Mouse (Mus musculus) R1 (cell line): ENCODE measurements around the gene Zcrb1.

ENCODE experiments used
- DNase-seq: peaks from one replicate; pipeline ENCODE4 v3.0.0-alpha.2; 2018; ENCODE audit warnings: low read depth, low spot score

Gene Zcrb1

DNA sequence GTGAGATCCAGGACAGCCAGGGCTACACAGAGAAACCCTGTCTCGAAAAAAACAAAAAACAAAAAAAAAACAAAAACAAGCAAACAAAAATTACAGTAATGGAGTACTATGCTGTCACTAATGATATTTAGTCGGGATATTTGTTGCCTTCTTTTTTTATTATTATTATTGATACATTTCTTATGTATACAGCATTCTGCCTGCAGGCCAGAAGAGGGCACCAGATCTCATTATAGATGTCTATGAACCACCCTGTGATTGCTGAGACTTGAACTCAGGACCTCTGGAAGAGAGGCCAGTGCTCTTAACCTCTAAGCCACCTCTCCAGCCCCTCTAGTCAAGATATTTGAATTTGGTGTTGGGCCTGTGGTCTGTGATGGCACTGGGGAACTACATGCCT lies 26.3 kb downstream of the Zcrb1 start:
- no peak for DNase-seq

DNA sequence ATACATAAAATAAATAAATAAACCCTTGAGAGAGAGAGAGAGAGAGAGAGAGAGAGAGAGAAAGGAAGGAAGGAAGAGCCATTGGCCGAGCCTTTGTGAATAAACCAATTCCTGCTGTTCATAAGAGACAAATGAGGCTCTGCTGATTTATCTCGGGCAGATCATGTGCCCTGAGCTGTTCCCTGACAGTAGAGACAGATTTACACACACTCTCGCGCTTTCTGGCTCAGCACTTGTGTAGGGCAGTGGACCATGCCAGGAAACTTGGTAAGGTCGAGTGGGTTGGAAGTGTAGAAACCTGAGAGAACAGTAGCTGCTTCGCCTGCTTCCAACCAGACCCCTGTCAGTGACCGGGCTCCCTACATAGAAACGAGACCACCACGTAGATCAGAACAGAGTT lies 29.6 kb downstream of the Zcrb1 start:
- no peak for DNase-seq

DNA sequence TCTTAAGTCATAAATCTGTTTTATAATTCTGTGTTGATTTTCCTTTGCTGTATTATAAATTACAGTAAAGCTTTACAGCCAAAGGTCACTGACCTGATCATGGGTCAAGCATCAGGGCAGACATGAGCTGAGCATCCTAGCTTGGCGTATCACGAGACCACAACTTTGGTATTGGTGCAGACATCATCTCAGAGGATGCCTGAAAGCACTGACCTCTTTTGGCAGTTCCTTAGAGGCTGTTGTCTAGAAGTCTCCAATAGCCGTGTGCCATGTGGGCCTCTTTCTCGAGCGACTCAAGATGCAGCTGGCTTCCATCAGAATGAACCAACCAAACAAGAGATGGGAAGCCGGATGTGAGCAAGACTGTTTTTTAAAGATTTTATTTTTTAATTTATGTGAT lies 32.6 kb downstream of the Zcrb1 start:
- DNase-seq, result no peak

DNA sequence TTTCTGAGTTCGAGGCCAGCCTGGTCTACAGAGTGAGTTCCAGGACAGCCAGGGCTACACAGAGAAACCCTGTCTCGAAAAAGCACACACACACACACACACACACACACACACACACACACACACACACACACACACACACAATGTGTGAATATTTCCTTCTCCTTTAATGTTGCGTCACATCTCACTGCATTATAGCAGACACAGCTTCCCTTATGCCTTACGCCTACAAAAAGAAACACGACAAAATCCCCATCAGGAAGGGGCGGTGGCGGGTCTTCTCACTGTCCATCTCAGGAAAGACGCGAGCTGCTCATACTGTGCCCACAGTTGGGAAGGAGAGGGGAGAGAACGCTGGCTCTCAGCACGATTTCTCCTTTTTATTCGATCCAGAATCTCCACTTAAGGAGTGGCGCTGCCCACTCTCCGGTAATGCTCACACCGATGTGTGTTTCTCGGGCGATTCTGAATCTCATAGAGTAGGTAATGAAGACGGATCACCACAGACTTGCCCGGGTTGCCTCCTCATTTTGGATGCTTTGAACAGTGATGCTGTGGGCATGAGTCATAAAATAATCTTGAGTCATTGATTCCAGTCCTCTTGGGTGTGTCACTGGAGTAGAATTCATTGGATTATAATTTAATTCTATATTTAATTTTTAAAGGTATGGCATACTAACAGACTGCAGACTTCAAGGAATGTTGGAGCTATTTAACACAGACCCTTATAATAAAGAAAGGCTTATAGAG lies 39.6 kb downstream of the Zcrb1 start:
- DNase-seq, result no peak

DNA sequence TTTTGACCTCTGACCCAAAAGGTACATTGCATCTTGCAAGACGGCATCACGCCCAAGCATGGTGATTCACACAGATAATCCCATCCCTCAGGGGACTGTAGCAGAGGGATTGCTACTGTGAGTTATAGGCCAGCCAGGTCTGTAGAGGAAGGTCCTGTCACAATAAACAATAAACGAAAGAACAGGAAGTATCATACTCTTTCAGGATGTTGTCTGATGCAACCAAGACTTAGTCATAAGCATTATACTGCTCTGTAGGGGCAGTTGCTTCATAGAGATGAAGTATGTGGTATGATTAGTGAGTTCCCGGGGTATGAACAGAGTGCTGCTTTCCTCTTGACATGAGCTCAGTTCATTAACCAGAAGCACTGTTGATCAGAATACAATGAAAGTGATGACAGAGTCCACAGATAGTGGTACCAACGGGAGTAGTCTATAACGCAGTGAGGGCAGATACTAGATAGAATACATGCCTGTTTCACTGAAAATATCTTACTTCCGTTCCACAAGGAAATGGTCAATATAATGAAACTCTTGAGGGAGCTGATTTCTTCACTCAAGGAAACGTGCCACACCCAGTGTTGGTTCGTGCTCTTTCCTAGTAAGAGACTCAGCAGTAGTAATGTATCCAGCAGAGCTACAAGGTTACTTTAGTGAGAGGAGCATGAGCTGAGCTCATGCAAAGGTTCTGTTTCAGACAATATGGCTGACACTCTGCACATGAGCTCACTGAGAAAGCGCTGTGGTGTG lies 57.3 kb downstream of the Zcrb1 start:
- no peak for DNase-seq

DNA sequence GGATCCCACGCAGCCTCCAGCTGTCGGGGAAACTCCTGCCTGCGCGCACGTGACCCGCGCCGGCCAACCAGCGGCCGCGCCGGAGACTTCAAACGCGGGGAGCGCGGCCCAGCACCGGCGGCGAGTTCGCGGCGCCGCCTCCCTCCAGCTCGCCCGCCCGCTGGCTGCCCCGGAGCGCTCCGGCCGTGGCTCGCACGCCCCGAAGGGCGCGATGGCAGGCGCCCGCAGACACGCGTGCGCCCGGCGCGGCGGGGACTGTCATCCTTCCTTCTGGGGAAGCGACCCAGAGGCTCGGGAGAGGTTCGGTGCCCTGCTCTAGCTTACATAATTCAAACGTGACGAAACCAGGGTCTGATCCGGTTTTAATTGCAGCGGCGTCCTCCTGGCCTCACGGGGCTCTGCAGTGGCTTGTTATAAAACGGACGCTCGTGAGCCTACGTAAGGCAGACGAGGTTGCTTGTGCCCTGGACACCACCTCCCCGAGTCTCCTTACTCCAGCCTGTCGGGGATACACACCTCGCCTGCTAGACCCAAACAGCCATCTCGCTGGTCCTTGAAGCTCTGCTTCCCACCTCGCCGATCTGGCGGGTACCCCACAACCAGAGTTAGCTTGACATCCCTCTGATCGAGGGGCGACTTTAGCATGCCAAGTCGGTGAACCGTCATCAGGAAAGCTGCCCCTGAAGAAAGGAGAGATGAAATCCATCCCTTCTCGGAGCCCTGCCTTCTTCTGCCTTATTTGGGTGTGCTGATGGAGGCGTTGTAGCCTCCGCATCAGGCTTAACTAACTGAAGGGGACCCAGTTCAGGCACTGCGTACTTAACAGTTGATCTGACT lies 61.0 kb downstream of the Zcrb1 start, which contains the start of gene Yaf2:
Gene Yaf2 (minus strand): TSS at position 11 of the 837 bp plus-strand sequence.
- DNase-seq, result peak; percentile 76

DNA sequence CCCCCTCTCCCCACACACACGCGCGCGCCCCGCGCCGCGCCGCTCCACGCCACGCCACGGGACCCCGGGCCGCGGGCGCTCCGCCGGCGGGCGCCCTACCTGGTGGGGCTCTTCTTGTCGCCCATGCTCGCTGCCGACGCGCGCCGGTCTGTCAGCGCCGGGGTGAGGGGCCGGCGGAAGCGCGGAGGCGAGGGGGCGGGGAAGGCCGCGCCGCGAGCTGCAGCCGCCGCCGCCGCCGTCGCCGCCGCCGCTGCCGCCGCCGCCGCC lies 61.5 kb downstream of the Zcrb1 start:
- no peak for DNase-seq
